Mouse (Mus musculus) cortical plate, adult 2 months (tissue): ENCODE measurements around the gene Gm27021. TPM values are rescaled to one million over a fixed set of nuclear protein-coding genes. Genes with fewer than 3 reads are reported as not detected.
A peak's percentile ranks its signal among the peaks of the same experiment; 100 is the strongest.

ENCODE experiments used
- H3K27ac ChIP-seq: fragments of 200-500 bp; 2 replicates; pipeline ENCODE4 v1.5.1; 2012; ENCODE audit warnings: low read length, control low read depth, inconsistent platforms; ENCODE audit not compliant: insufficient read depth
- H3K4me1 ChIP-seq: fragments of 200-500 bp; 2 replicates; pipeline ENCODE4 v1.6.1; 2011; ENCODE audit warnings: low read length; ENCODE audit not compliant: control insufficient read depth, insufficient read depth
- H3K4me3 ChIP-seq: fragments of 200-500 bp; 2 replicates; pipeline ENCODE4 v1.5.1; 2011; ENCODE audit warnings: mild to moderate bottlenecking, low read length, control low read depth; ENCODE audit not compliant: insufficient read depth
- CTCF ChIP-seq: fragments of 200-500 bp; IDR thresholded peaks from 2 replicates; pipeline ENCODE4 v1.5.1; 2011; ENCODE audit warnings: mild to moderate bottlenecking, control low read depth, low read length; ENCODE audit not compliant: insufficient read depth; ENCODE audit errors: extremely low read depth
- POLR2A ChIP-seq: fragments of 200-500 bp; IDR thresholded peaks from 2 replicates; pipeline ENCODE4 v1.6.1; 2011; ENCODE audit warnings: mild to moderate bottlenecking, low read length, control low read depth; ENCODE audit not compliant: insufficient read depth; ENCODE audit errors: extremely low read depth
- polyA plus RNA-seq: library from polyadenylated mRNA; depleted of rRNA; stranded (reverse); fragments of >200 nt; gene quantifications from 2 replicates; pipeline ENCODE4 v1.2.3, GENCODE M21; 2012

The Gm27021 gene
- polyA plus RNA-seq, 1 experiment: 1.5 TPM

DNA sequence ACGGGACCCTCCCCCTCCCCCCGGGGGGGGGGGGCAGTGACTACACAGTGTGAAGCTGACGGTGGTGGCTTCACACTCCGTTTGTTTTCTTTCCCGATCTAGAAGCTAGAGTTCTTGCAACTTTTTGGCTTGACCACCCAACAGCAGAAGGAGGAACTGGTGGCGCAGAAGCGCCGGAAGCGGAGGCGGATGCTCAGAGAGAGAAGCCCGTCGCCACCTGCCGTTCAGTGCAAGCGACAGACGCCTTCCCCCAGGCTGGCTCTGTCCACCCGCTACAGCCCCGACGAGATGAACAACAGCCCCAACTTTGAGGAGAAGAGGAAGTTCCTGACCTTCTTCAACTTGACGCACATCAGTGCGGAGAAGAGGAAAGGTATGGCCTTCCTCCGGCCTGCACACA, 95.3 kb downstream of the Gm27021 start:
- H3K4me3 ChIP-seq: no peak overlapping the region
- TF ChIP-seq POLR2A (no peak), CTCF (no peak)
- H3K4me1 ChIP-seq: no peaks in the 10 kb centered on the region
- no peak overlapping the region for H3K27ac ChIP-seq

DNA sequence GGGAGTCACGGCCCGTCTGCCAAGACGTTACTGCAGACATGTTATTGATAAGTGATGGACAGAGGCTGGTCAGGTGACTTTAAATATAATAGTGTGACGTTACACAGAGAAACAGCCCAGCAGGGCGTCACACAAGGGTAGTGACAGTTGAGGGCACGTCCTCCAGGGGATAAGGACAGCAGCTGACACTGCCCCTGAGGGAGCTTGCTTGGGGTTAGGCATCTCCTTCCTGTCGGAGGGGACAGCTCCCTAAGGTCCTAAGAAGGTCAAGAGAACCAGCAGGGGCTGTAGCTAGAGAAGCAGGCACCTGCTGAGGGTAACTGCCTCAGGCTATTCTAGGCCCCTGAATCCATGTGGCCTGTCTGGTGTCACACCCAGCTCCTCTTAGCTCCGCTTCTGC, 96.3 kb downstream of the Gm27021 start:
- no peak overlapping the region for H3K27ac ChIP-seq
- H3K4me1 ChIP-seq: no peaks in the 10 kb centered on the region
- TF ChIP-seq POLR2A (no peak), CTCF (no peak)

DNA sequence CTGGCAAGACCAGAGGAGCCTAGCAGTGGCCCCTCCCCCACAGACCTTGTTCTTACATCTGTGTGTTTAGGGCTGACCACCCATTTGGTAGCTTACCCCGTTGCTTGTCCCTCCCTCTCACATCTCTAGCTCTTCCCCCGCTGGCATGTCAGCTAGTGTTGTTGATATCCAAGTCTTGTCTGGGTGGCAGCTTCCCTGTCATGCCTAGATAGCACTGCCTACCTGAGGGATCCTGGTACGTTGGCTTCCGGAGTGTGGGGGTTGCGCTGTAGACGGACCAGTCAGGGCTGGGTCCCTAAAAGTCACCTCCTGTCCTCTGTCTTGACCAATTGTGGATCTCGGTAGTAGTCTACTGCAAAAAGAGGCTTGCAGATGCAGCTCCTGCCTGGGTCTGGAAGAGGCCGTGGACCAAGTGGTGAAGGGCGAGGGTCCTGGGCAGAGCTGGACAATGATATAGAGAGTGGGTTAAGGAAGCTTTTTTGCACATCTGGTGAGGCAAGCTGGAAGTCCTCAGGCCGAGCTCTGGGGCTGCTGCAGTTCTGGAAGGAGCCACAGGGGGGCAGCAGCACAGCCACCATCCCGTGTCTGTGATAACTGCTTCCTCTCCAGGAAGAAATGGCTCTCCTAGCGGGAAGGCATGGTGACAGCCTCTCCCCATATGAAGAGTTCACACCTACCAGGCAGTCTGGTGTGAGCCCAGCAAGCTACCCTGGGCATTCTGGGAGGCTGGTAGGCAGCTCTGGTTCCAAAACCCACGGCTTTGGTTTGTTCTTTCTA, 97.8 kb downstream of the Gm27021 start:
- no peak overlapping the region for H3K4me3 ChIP-seq

More for the DNA sequence above, 96.3 kb downstream of the Gm27021 start:
- no peak overlapping the region for H3K4me3 ChIP-seq

DNA sequence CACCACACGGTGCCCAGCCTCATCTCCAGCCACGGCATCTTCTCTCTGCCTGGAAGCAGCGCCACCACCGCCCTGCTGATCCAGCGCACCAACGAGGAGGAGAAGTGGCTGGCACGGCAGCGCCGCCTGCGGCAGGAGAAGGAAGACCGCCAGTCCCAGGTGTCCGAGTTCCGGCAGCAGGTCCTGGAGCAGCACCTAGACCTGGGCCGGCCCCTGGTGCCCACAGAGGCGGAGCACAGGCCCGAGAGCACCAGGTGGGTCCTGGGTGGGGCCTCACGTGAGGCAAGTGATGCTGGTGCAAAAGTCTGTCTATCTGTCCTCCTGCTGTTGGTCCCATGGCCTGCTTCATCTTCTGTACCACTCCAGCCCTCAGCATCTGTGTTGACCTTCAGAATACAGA, 98.8 kb downstream of the Gm27021 start:
- Histone ChIP-seq H3K4me1 (no peaks in the 10 kb centered on the region; the same call in 1 of the 2 replicates), H3K4me3 (no peak overlapping the region), H3K27ac (no peak overlapping the region)
- TF ChIP-seq CTCF (no peak), POLR2A (no peak)

More for the DNA sequence above, 97.8 kb downstream of the Gm27021 start:
- TF ChIP-seq CTCF (peak; percentile 78), POLR2A (no peak)
- Histone ChIP-seq H3K27ac (no peak overlapping the region), H3K4me1 (no peaks in the 10 kb centered on the region; the same call in 1 of the 2 replicates)

DNA sequence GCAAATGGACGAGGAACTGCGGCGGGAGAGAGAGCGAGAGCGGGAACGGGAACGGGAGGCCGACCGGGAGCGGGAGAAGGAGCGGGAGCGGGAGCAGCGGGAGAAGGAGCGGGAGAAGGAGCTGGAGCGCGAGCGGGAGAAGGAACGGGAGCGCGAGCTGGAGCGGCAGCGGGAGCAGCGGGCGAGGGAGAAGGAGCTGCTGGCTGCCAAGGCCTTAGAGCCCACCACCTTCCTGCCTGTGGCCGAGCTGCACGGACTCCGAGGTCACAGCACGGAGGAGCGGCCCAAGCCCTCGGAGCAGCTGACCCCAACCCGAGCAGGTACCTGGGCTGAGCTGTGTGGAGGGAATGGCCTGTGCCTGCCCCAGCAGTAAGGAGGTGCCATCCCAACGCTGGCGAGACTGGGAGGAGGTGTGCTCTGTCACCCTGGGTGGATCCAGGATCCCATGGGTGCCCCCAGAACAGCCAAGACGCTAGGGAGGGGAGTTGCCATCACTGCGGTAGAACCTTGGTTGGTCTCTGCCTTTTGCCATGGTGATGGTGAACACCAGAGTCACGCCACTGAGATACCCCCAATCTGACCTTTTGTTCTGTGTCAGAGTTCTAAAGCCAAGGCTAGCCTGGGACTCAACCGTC, 99.6 kb downstream of the Gm27021 start:
- Histone ChIP-seq H3K27ac (no peak overlapping the region), H3K4me1 (peaks cover 2% of the 10 kb centered on the region; the same call in 1 of the 2 replicates), H3K4me3 (no peak overlapping the region)
- no peak for TF ChIP-seq CTCF
- TF ChIP-seq POLR2A: no peak

DNA sequence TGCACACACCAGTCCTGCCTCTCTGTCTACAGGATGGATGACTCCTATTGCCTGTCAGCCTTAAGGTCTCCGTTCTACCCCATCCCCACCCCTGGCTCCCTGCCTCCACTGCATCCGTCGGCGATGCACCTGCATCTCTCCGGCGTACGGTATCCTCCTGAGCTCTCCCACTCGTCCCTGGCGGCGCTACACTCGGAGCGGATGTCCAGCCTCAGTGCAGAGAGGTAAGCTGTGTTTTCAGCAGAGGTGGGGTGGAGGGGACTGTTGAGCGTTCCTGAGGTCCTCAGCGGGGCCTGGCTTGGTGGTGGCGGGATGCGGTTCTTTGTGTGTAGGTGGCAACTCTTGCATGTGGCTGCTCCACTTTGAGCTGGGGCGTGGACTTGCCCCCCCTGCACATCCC, 100.1 kb downstream of the Gm27021 start:
- Histone ChIP-seq H3K27ac (no peak overlapping the region), H3K4me1 (peaks cover 6% of the 10 kb centered on the region; the same call in 1 of the 2 replicates), H3K4me3 (no peak overlapping the region)
- TF ChIP-seq POLR2A (no peak), CTCF (no peak)

DNA sequence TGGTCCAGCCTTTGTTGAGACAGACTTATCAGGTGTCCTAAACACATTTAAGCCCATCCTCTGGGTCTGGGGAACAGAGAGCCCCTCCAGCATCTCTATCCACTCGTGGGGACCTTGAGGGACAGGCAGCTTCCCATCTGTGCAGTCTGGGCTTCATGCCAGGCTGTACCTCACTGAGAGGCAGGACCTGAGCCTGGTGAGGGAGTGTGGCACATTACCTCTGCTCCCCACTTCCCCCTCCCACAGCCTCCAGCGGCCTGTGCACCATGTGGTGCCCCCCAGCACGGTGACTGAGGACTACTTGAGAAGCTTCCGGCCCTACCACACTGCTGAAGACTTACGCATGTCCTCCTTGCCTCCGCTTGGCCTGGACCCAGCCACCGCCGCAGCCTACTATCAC, 101.2 kb downstream of the Gm27021 start:
- H3K4me3 ChIP-seq: no peak overlapping the region
- H3K27ac ChIP-seq: no peak overlapping the region
- peaks cover 6% of the 10 kb centered on the region; the same call in 1 of the 2 replicates for H3K4me1 ChIP-seq
- no peak for TF ChIP-seq POLR2A
- TF ChIP-seq CTCF: no peak

DNA sequence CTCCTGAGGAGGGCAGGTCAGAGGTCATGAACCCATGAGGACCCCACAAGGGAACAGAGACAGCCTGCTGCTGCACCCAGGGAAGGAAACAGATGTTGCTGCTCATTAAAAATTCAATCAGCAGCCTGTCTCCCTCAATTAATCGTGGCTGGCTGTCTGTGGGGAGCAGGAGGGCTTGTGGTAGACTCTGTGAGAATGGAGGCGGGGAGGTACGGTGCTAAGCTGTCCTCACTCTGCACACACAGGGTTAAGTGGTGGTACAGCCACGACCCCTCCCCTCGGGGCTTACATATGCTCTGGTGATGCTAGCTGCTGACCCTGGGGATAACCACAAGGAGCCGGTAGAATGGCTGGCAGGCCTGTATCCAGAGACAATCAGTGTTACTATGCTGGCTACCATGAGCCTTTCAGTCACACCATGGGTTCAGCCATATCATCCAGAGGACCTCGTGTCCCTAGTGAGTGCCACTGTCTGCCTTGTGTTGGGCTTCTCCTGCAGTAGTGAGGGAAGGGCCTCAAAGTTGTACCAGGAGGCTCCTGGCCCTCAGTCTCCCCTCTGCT, 102.6 kb downstream of the Gm27021 start:
- Histone ChIP-seq H3K27ac (no peak overlapping the region), H3K4me3 (no peak overlapping the region), H3K4me1 (peaks cover 9% of the 10 kb centered on the region)
- TF ChIP-seq POLR2A (no peak), CTCF (no peak)

DNA sequence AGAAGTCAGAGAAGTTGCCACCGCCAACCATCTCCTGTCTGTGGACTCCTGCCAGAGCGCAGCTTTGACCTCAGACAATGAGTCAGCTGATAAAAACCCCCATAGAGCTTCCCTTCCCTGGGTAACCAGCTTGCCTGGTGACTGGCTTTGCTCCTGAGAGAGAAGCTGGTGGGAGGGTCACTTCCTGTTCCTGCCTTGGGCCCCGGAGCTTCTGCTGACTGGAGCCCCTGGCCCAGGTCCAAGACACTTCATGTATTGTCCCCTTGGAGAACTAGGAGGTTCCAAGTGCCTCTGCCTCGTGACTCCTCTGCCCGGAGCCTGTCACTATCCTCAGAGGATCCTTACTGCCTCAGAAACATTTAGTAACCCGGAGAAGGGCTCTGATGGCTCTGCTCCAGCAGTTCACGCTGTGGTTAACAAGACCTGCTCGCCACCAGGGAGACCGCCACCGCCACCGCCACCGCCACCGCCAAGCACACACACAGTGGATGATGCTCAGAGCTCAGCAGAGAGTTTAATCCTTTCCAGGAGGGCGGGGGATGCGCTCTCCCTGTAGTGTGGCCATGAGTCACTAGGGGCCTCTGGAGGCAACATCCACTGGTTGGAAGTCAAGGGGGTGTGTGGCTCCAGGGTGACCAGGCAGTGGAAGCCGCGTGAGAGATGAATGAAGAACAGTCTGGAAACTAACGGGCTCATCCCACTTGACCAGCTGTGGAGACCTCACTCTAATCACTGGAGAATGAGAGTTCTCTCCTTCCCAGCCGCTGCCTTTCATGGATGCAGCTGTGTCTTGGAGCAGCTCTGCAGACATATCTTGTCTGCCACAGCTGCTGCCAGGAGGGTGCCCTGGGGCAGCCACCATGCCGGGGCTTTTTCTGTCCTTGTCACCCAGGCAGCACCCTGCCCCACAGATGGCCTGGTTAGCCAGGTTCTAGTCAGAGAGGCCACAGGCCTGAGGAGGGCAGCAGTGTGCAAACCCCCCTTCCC, 103.7 kb downstream of the Gm27021 start:
- Histone ChIP-seq H3K27ac (0 out of 2 replicates have a peak overlapping the region, but pooled peaks have one; percentile 2), H3K4me1 (peaks cover 9% of the 10 kb centered on the region), H3K4me3 (no peak overlapping the region)
- TF ChIP-seq CTCF (no peak), POLR2A (no peak)
